Mouse (Mus musculus): ENCODE measurements at regions not wholly inside any gene's neighbourhood (a gene's known extent, or its start where the extent isn't known, plus 50 kb on each side); places are given as distances from the start of the nearest gene placed in this dataset.
"Not testable (repeated sequence)": the region's sequence is repeated elsewhere in the genome, so short reads cannot be mapped to it uniquely, and the experiment has no call there.

DNA sequence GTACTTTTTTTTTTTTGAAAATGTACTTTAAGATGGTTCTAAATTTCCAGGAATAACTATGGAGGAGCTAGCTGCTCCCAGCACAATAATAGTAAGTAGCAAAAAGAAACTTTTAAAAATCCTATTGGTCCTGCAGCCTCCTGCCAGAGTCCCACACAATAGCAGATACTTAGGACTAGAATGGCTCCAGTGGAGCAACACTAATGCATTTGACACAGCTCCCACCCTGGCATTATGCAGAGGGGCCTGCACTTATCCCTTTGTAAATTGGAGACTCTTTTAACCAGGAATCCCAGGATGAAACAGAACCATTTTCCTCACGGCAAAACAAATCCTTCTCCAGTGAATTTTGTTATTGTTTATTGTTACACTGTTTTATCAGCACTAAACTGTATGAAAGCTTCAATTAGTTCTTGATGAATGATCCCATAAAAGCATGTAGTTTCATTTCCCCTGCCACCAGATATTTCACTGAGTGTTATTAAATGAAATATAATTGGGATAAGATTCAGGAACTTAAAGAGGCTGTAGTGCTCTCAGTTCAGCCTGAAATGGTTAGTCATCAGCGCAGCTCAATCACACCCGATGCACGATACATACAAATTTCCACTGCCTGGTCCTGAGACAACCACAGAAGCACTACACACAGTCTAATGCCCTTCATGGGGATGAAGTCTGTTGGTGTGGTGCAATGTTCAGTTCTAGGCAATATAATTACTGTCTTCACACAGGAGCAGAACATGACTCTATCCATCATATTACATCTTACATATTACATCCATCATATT is 708.6 kb upstream of the Mms22l start:
- no peak for DNase-seq

DNA sequence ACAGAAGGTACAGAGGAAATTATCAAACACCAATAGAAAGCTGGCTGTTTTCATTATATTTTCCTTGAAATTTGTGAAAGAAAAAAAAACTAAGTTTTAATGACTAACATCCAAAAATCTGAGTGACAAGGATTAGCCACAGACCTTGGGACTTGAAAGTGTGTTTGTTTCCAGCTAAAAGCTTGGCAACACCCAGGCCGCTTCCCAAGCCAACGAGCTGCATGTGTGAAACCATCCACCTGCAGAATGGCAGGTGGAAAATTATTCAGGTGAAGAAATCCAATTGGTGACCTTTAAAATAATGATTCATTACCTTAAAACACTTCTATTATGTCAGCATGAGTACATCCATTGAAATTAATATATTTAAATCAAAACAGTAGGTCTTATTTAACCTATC is 672.7 kb upstream of the Mms22l start:
- DNase-seq: no peak

DNA sequence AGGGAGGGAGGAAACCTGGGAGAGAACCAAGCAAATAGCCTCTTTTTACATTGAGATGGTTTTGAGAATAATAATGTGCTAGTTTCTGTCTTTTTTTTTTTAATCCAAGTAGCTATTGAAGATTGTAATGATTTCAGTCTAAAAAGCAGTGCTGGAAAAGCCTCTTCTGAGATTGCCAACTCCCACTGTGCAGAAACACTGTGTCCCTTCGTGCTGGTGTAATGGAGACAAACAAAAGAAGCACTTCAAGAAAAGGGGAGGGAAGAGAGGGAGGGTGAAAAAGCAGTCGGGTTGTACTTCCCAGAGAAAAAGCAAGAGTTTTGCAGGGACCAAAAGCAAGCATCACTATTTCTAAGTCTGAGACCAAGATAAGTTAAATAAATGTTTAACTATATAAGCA is 669.4 kb upstream of the Mms22l start:
- DNase-seq: no peak

DNA sequence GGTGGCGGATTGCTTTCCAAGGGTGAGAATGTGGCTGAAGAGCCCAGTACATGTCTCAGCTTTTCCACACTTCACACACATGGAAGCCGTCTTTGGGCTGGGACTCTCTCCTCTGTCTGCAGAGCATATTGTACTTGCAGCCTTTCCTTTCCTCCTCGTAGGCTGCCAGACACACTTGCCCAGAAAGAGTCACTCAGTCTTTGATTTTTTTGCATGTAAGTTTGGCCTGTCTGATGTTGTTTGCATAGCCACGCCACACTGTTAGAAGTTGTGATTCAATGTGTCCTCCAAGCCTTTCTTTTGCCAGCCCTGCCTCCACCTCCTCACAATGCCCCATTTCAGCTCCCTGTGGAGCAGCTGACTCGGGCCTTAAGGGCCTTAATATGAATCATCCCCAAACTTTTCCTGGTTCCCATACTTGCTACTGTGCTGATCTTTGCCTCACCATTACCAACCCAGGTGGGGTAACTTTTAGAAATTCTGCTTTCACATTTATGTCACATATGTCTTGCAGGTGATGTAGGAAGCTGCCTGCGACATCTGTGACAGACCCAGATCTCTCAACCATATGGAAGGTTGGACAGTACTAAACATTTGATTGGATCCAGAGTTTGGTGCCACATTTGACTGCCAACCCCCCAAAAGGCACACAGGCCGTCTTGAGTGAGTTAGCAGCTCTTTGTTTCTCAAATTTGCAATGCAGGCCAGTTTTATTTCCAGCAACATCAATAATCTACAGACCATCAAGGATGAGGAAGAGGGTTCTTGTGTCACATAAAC is 663.7 kb upstream of the Mms22l start:
- DNase-seq: no peak

DNA sequence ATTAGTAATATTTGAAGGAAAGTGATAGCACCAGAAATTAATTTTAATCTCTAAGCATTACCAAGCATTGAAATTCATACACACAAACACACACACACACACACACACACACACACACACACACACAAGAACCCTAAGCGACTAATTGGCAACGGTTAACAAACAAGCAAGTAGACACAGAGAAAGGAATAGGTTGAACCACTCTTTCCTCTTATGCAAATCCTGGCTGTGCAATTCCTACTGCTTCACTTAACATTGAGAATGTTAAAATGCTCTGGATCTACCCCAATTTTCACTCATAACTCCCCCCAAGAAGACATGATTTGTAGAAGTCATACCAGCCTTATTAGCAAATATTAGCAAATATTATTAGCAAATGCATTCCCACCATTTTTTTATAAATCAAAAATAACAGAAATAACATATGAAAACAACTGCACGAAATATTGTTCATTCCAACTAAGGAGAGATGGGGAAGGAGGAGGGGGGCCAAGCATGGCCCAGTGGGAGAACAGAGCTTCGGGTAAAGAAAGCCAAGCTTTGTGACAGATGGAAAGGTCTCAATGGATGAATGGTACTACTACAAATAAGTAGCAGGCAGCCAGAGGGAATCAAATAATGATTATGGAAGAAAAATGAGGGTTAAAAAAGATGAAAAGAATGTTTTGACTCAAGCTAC is 652.5 kb upstream of the Mms22l start:
- DNase-seq: no peak

DNA sequence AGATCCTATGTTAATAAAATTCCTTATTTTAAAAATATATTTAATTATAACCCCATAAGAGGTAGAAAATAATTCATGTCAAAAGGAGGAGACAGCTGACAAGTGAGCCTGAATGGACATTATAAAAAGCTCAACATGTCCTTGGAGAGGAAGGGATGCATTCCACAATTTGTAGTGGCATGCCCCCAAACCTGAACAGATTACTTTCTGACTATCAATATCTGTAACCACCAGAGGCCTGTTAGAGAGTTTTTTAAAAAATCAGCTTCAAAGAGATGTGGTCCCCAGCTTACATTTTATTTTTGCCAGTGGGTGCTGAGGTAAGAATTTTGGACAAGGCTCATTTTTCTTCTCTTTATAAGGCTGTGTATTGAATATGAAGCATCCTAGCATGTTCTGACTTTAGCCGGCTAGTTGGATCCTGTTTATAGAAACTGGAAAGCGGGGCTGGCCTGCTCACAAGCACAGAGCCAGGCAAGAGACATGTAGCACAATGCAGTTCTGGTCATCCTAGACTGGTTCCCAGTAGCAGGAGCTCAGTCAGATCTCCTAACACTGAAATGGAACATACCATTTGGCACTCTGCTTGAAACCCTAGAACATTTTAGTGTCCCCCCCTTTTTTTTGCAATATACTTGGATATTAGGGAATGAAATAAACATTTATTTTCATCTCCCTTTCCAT is 651.8 kb upstream of the Mms22l start:
- no peak for DNase-seq

DNA sequence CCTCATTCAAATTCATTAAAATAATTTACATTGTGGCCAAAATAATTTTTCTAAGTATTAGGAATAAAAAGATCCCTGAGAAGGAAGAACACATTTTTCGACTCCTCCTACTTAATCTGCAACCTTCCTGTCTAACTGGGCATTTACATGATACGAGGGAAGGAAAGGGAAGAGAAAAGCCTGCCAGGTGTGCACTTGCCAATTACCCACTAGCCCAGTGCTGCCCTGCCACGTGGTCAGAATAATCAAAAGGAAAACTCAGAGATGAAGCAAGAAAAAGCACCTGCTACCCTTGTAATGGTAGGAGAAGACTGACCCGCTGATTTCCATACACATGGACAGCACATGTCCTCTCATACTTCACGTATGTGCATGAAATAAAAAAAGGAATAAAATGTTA is 651.0 kb upstream of the Mms22l start:
- DNase-seq: no peak

DNA sequence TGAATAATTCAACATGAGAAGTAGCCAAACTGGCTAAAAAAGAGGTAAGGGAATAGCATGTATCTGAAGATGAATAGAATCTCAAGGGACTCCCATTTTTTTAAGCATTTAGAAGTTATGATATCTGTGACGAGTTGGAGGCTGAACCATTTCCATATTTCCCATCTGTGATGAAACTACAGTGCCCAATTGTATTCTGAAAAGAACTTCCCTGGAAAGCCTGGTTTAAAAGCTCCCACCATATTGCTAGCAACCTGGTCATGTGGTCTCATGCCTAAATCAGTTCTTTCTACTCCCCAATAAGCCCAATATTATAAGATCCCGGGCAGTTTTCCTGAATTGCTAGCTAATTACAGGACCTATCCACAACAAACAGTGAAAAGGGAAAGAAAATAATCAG is 645.6 kb upstream of the Mms22l start:
- no peak for DNase-seq

DNA sequence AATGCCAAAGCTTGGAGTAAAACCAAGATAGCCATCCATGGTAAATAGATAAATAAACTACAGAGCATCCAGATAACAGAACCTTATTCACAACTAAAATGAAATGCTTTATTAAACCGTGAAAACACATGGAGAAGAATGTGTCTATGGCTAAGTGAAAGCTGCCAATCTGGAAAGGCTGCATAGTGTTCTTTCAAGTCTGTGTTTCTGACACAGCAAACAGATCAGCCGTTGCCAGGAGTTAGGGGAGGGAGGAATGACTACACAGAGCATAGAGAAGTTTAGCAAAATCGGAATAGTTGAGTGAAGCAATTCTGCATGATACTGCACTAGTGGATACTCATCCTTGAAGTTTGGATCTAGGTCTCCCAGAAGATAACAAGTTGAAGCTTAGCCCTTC is 633.8 kb upstream of the Mms22l start:
- DNase-seq: no peak

DNA sequence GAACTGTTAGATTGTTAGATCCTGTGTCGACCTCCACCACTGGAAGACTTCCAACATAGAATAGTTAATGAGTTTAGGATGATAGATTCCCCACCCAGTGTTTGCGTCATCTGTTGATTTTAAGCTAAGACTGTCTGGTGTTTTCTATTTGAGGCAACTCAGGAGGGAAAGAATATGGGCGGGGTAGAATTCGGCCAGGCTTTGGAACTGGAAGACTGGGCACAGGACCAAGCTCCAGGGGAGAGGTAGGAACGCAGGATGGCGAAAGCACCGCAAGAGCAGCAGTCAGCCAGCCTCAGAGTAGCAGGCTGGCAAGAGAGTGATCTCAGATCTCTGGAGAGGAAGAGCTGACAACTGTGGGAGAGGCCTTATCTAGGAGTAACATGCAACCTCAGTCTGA is 616.2 kb upstream of the Mms22l start:
- DNase-seq: peak; percentile 12

DNA sequence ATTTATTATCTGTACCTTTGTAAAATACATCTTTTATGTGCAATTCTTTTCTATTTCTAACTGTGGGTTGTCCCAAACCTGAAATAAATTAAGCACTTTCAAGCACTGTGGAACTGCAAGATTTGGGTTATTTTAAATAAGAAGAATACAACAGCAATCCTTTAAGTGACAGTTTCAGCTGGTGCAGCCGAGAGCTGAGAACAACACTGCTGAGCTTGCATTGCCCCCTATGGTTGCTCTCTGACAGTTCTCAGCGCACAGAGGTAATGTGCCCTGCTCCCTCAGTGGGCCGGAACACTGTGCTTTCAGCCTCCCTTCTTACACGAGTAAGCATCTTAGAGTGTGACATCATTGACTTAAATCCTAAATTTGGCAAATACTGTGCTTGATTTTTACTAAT is 582.9 kb upstream of the Mms22l start:
- no peak for DNase-seq

DNA sequence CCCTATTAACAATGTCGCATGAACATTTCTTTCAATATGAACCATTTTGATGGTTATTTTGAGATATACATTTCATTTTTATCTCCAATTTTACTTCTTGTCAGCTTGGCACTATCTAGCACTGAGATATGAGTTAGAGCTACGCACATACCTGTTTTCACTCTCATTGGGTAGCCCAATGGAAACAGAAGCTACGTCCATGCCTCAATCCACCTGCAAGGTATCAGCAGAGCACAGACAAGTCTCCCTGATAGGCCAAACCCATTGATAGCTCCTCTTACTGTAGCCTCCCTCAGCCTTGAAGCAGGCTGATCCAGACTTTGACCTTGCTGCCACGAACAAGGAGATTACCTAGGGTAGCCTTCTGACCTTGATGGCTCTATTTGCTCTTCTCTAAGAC is 582.4 kb upstream of the Mms22l start:
- no peak for DNase-seq

DNA sequence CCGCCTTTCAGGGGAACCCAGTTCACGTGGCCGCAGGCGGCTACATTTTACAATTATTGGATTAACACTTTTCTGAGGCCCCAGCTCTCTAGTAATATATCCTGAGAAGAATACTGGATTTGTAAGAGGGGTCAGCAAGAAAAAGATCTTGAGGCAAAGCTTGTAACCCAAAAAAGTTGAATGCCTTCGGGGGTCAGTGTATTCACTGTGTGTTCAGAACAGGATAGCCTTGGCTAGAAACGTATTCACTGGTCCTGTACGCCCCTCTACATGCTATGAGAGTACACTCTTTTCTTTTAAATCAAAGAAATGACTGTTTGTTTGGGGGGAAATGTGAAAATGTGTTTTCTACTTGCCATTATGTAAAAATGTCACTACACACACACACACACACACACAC is 581.8 kb upstream of the Mms22l start:
- no peak for DNase-seq

DNA sequence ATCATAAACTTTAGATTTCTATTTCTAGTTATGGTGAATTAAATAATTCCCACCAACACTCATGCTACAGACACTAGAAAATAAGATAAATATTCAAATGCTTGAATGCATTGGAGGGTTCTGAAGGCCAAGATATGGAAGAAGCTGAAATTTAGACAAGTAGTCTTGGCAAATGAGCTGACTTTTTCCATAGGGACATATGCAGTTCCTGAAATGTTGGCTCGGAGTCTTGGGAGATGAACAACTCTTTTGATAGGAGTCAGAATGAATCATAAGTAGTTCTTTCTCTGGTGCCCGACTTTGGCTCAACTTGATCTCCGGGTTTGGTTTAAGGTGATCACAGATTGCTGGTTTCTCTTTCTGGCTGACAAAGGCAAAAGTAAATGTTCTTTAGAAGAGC is 574.7 kb upstream of the Mms22l start:
- DNase-seq: no peak

DNA sequence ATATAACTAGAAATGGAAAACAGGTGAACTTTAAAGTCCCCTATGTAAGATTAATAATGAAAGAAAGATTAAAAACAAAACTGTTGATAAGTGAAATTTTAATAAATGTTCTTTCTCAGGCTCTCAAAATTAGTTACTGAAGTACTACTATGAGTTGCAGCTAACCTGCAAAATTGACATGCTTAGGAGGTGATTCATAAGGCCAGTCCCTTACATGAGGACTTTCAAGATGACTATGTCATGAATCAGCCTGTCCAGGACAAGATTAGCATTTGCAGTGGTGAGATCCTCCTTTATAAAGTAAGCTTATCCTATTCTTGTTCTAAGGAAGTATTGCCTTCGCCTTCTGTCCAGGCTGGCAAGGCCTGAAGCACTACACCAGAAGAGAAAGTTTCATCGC is 542.1 kb upstream of the Mms22l start:
- no peak for DNase-seq

DNA sequence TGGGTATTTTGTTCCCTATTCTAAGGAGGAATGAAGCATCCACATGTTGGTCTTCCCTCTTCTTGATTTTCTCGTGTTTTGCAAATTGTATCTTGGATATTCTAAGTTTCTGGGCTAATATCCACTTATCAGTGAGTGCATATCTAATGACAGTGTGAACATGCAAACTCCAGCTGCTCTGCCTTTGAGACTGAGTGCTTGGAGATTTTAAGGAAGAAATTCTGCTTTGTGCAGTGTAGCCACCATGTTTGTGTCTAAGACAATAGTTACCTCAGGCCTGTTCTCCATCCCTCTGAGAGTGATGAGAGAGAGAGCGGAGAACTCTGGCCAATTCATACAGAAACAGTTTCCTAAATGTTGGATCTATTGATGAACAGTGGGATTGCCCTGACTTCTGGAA is 514.1 kb upstream of the Mms22l start:
- DNase-seq: not testable (repeated sequence)

DNA sequence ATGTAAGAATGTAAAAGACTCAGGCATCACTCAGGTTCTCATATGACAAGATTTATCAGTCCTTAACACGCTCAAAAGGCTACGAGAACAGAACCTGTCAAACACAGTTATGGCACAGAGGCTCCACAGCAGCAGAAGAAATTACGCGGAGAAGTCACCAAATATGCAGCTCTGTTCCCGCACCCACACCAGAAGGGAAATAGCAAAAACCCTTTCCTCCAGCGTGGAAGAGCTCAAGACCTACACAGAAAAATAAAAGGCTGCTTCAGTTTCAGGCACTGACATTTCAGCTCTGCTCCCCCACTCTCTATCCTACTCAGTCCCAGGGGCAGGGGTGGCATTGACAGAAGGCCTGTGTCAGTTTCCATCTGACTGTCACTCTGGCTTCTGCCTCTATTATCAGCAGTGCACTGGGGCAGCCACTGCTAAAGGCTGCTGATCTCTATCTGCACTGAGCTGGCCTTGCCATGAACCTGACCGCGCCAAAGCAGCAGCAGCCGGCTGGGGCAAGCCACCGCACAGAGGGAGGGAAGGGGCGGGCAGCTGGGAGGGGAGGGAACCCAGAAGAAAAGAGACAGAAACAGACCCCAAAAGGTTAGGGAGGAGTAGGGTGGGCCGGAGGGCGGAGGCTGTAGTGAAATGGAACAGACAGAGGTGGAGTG is 513.3 kb upstream of the Mms22l start:
- peak; percentile 32 for DNase-seq

DNA sequence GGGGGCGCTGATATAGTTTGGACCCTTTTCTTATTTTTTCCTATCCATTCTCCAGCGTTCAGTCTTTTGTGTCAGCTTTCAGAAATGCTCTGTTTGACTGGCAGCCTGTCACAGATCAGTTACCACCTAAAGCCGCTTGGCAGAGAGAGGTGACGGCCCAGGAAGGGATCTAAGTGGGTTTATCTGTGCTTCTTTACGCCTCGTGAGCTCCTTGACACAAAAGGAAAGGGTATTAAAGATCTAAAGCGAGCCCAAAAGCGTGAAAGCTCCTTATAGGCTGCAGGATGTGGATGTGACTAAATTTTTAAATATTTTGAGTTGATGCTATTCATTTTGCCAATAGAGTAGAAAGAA is 512.8 kb upstream of the Mms22l start:
- DNase-seq: no peak

DNA sequence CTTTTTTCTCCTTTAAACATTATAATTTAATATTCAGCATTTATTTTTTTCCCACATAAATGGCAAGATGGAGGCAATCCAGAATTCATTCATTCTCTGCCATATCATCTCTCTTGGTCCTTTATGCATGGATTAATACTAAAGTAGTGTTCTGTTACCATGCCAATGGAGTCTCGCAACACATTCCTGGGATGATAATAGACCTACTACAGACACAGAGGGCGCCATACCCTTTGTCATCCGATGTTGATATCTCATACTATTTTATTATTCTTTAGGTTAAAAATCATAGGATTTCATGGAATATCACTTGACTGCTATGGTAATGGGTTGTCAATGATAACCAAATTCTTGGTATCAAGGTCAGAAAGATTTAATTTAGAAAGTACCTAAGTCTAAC is 512.2 kb upstream of the Mms22l start:
- no peak for DNase-seq

DNA sequence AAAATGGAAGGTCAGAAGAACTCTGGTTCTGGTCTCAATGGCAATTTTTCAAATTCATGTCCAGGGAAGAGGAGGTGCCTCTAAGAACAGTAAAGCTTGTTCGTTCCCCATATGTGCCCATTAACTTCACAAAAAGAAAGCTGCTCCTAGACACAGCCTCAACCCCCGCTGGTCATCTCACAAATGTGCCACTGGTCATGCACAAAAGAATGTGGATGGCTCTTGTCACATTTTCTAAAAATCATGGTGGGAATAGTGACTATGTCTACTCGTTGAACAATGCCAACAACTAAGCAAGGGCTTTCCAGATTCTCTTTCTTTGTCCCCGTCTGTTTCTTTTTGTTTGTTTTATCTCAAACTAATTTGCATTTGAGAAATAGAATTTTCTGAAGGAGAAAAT is 510.3 kb upstream of the Mms22l start:
- no peak for DNase-seq

DNA sequence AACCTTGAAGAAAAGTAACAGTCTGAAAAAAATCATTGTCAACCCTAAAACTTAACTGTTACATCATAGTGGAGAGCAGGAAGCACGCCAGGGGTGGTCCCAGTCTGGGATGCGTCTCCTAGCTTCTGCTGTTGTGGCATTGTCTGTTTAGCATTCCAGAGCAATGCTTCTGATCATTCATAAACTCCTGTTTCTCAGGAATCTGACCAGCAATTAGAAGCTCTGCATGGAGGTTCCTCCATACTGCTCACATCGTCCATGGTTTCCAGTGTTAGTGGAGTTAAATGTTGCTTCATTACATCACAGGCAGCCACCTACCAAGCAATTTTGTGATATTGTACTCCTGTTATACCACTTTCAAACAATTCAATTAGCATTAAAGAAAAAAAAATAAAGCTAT is 502.4 kb upstream of the Mms22l start:
- DNase-seq: no peak

DNA sequence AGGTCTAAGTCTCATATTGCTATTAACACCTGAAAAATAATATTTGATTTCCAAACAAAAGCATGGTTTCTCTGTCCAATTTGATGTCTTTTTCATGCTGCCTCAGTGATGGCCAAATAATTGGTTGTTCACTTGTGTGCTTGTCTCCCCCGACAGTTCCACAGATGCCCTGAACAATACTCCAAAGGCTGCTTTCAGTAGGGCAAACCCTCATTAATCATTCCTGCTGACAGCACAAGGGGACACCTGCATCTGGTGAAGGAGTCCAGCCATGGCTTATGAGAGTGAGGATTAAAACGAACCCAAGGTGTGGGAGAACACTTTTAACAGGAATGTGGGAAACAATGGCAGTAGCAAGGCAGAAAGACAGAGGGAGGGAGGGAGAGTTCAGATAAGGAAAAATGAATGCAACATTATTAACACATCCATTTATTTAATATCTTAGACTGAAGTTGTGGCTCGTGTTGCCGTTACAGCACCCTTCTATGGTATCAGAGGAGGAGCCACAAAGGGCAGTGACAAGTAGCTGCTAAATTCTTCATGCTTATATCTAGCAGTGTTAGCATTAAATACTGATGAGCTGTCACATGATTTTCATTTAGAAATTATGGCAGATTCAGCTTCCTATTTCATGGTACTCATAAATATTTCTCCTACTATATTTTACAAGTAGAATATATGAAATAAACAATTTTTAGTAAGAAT is 501.8 kb upstream of the Mms22l start:
- DNase-seq: no peak

Data from adrenal gland, postnatal 14 days (tissue).